In genomic region chr11:98749716-98750115, GRCm38 (mm10) we compare ENCODE assay signal across 11 mouse cellular contexts. TPM values are rescaled to one million over a fixed set of nuclear protein-coding genes. Genes with fewer than 3 reads are reported as not detected.
DNase-seq lines count a peak whose midpoint lies in the region; ATAC-seq and TF ChIP-seq lines count a peak whose summit lies in the region.
"Had no signal": no experiment of that assay in that cellular context is flagged by ENCODE, and none has a peak within 500 bp of the region (broad histone marks: within the 10 kb centered on the region; RNA-seq: fewer than 3 reads in every experiment).

No protein-coding gene starts in this region.

- no peak for TF ChIP-seq CTCF in bone marrow macrophage, adult 2 months (IDR thresholded peaks at IDR 0.05; ENCODE audit: low read depth, low read length)

- peak overlapping the region; percentile 66 for H3K4me2 ChIP-seq in heart, embryonic 12.5 days
- peak overlapping the region; percentile 56 for H3K4me2 ChIP-seq in embryonic facial prominence, embryonic 14.5 days (ENCODE audit: low read depth, low read length)
- H3K4me2 ChIP-seq in kidney, embryonic 16.5 days (replicated peaks; ENCODE audit: low read depth, low read length), result no peak overlapping the region

- no peak for DNase-seq in heart, adult 9 months (ENCODE audit: low spot score in 2 of 2)
- DNase-seq in embryonic facial prominence, embryonic 14.5 days (ENCODE audit: low spot score), result no peak
- peak; percentile 75 for DNase-seq in right cerebral cortex, postnatal 14 days
- no peak for DNase-seq in gastrocnemius, postnatal 25 days
- no peak for DNase-seq in T-cell, adult 2 months (ENCODE audit: low spot score)

- no peak for ATAC-seq in heart, embryonic 12.5 days (ENCODE audit: insufficient number of reproducible peaks, low FRiP score)
- no peak for ATAC-seq in embryonic facial prominence, embryonic 14.5 days (ENCODE audit: low read depth)
- ATAC-seq in kidney, embryonic 16.5 days (ENCODE audit: low FRiP score, low TSS enrichment), result no peak

- peaks cover 13% of the 10 kb centered on the region for H3K36me3 ChIP-seq in heart, embryonic 12.5 days
- peaks cover 13% of the 10 kb centered on the region; the same call in 1 of the 2 replicates for H3K36me3 ChIP-seq in embryonic facial prominence, embryonic 14.5 days (ENCODE audit: control insufficient read depth, insufficient read depth, low read length)
- peaks cover 10% of the 10 kb centered on the region; the same call in 1 of the 2 replicates for H3K36me3 ChIP-seq in kidney, embryonic 16.5 days (ENCODE audit: insufficient read depth, low read length)

- whole genome bisulfite sequencing in heart, embryonic 12.5 days, result 37% methylated on average over 5 of the region's 5 CpGs
- WGBS in embryonic facial prominence, embryonic 14.5 days, result 29% methylated on average over 5 of the region's 5 CpGs
- WGBS in kidney, embryonic 16.5 days, result 46% methylated on average over 5 of the region's 5 CpGs

- no peak for TF ChIP-seq POLR2A in bone marrow macrophage, adult 2 months (IDR thresholded peaks at IDR 0.05; ENCODE audit: borderline replicate concordance, low read depth, low read length)

- no peak overlapping the region for H3K4me3 ChIP-seq in heart, embryonic 12.5 days
- H3K4me3 ChIP-seq in bone marrow macrophage, adult 2 months (ENCODE audit: insufficient read depth, low read length), result no peak overlapping the region
- H3K4me3 ChIP-seq in embryonic facial prominence, embryonic 14.5 days (ENCODE audit: low read depth, low read length), result no peak overlapping the region
- no peak overlapping the region for H3K4me3 ChIP-seq in kidney, embryonic 16.5 days (ENCODE audit: low read length)

- H3K4me1 ChIP-seq in heart, embryonic 12.5 days (replicated peaks), result peaks cover 100% of the 10 kb centered on the region
- H3K4me1 ChIP-seq in bone marrow macrophage, adult 2 months (ENCODE audit: control insufficient read depth, insufficient read depth, low read length), result peaks cover 64% of the 10 kb centered on the region
- peaks cover 71% of the 10 kb centered on the region for H3K4me1 ChIP-seq in embryonic facial prominence, embryonic 14.5 days (ENCODE audit: control insufficient read depth, insufficient read depth, low read length)
- peaks cover 95% of the 10 kb centered on the region for H3K4me1 ChIP-seq in kidney, embryonic 16.5 days (ENCODE audit: insufficient read depth, low read length)

- peak overlapping the region; percentile 95; the same call in 1 of the 2 replicates for H3K27ac ChIP-seq in heart, embryonic 12.5 days (ENCODE audit: poor library complexity, severe bottlenecking)
- H3K27ac ChIP-seq in bone marrow macrophage, adult 2 months (ENCODE audit: insufficient read depth, low read depth, low read length), result peak overlapping the region; percentile 56; the same call in 1 of the 2 replicates
- H3K27ac ChIP-seq in embryonic facial prominence, embryonic 14.5 days (replicated peaks; ENCODE audit: low read depth, low read length), result peak overlapping the region; percentile 92
- H3K27ac ChIP-seq in kidney, embryonic 16.5 days (ENCODE audit: low read length), result peak overlapping the region; percentile 85

- H3K9me3 ChIP-seq in heart, embryonic 12.5 days (replicated peaks), result no peaks in the 10 kb centered on the region
- H3K9me3 ChIP-seq in embryonic facial prominence, embryonic 14.5 days (ENCODE audit: control insufficient read depth, low read length), result no peaks in the 10 kb centered on the region
- no peaks in the 10 kb centered on the region for H3K9me3 ChIP-seq in kidney, embryonic 16.5 days (ENCODE audit: low read length)

- no peaks in the 10 kb centered on the region for H3K27me3 ChIP-seq in heart, embryonic 12.5 days (replicated peaks)
- H3K27me3 ChIP-seq in embryonic facial prominence, embryonic 14.5 days (replicated peaks; ENCODE audit: control insufficient read depth, insufficient read depth, low read length), result no peaks in the 10 kb centered on the region
- H3K27me3 ChIP-seq in kidney, embryonic 16.5 days (ENCODE audit: insufficient read depth, low read length), result no peaks in the 10 kb centered on the region

- peak overlapping the region; percentile 47 for H3K9ac ChIP-seq in heart, embryonic 12.5 days
- peak overlapping the region; percentile 42; the same call in 1 of the 2 replicates for H3K9ac ChIP-seq in embryonic facial prominence, embryonic 14.5 days (ENCODE audit: low read depth, low read length)
- H3K9ac ChIP-seq in kidney, embryonic 16.5 days (replicated peaks; ENCODE audit: low read length), result peak overlapping the region; percentile 10; the same call in 1 of the 2 replicates

RNA-seq across cellular contexts. Expression of gene Thra, which starts 9.3 kb away (rescaled TPM):
- polyA plus RNA-seq in heart, embryonic 12.5 days (2016; fragmentation: Nextera tagmentation; extraction: Ambion mirVana), result 27.0 and 29.8 TPM in 2 replicates
- 20.7 and 23.5 TPM in 2 replicates for polyA plus RNA-seq in bone marrow macrophage, adult 2 months (2012; ENCODE audit: insufficient read depth, insufficient read length, missing spikeins)
- polyA plus RNA-seq in embryonic facial prominence, embryonic 14.5 days (2014; fragmentation: Nextera tagmentation; extraction: Ambion mirVana), result 57.7 and 62.2 TPM in 2 replicates
- 24.4 and 25.9 TPM in 2 replicates for polyA plus RNA-seq in kidney, embryonic 16.5 days (2015; fragmentation: Nextera tagmentation; extraction: Ambion mirVana)
- total RNA-seq in gastrocnemius, postnatal 25 days (2021), result 10 to 100 TPM; 75.4 to 89.1 TPM

RNA-seq across cellular contexts. Expression of gene Med24, which starts 20.5 kb away (rescaled TPM):
- 45.9 and 48.1 TPM in 2 replicates for polyA plus RNA-seq in heart, embryonic 12.5 days (2016; fragmentation: Nextera tagmentation; extraction: Ambion mirVana)
- 26.9 and 32.2 TPM in 2 replicates for polyA plus RNA-seq in bone marrow macrophage, adult 2 months (2012; ENCODE audit: insufficient read depth, insufficient read length, missing spikeins)
- 40.7 and 49.0 TPM in 2 replicates for polyA plus RNA-seq in embryonic facial prominence, embryonic 14.5 days (2014; fragmentation: Nextera tagmentation; extraction: Ambion mirVana)
- polyA plus RNA-seq in kidney, embryonic 16.5 days (2015; fragmentation: Nextera tagmentation; extraction: Ambion mirVana), result 71.4 and 73.9 TPM in 2 replicates
- total RNA-seq in gastrocnemius, postnatal 25 days (2021), result 10 to 100 TPM; 42.7 to 46.9 TPM

RNA-seq across cellular contexts. Expression of gene Nr1d1, which starts 25.4 kb away (rescaled TPM):
- 6.4 TPM in 2 replicates for polyA plus RNA-seq in heart, embryonic 12.5 days (2016; fragmentation: Nextera tagmentation; extraction: Ambion mirVana)
- polyA plus RNA-seq in bone marrow macrophage, adult 2 months (2012; ENCODE audit: insufficient read depth, insufficient read length, missing spikeins), result 7.4 and 8.2 TPM in 2 replicates
- polyA plus RNA-seq in embryonic facial prominence, embryonic 14.5 days (2014; fragmentation: Nextera tagmentation; extraction: Ambion mirVana), result 1.1 and 1.9 TPM in 2 replicates
- 2.2 and 2.4 TPM in 2 replicates for polyA plus RNA-seq in kidney, embryonic 16.5 days (2015; fragmentation: Nextera tagmentation; extraction: Ambion mirVana)
- 100 to 1,000 TPM in 1 of 2 experiments, 10 to 100 TPM in 1; 98.0 to 119 TPM for total RNA-seq in gastrocnemius, postnatal 25 days (2021)

RNA-seq across cellular contexts. Expression of gene Msl1, which starts 45.6 kb away (rescaled TPM):
- 20.3 and 21.4 TPM in 2 replicates for polyA plus RNA-seq in heart, embryonic 12.5 days (2016; fragmentation: Nextera tagmentation; extraction: Ambion mirVana)
- 78.4 and 79.3 TPM in 2 replicates for polyA plus RNA-seq in bone marrow macrophage, adult 2 months (2012; ENCODE audit: insufficient read depth, insufficient read length, missing spikeins)
- polyA plus RNA-seq in embryonic facial prominence, embryonic 14.5 days (2014; fragmentation: Nextera tagmentation; extraction: Ambion mirVana), result 18.1 and 18.5 TPM in 2 replicates
- 23.7 and 24.2 TPM in 2 replicates for polyA plus RNA-seq in kidney, embryonic 16.5 days (2015; fragmentation: Nextera tagmentation; extraction: Ambion mirVana)
- 10 to 100 TPM; 51.3 to 63.6 TPM for total RNA-seq in gastrocnemius, postnatal 25 days (2021)

RNA-seq across cellular contexts. Expression of gene Csf3, which starts 48.7 kb away (rescaled TPM):
- not detected in 2 replicates for polyA plus RNA-seq in heart, embryonic 12.5 days (2016; fragmentation: Nextera tagmentation; extraction: Ambion mirVana)
- polyA plus RNA-seq in bone marrow macrophage, adult 2 months (2012; ENCODE audit: insufficient read depth, insufficient read length, missing spikeins), result not detected in 2 replicates
- not detected in 2 replicates for polyA plus RNA-seq in embryonic facial prominence, embryonic 14.5 days (2014; fragmentation: Nextera tagmentation; extraction: Ambion mirVana)
- 0.11 TPM in 1 of 2 replicates, not detected in the other for polyA plus RNA-seq in kidney, embryonic 16.5 days (2015; fragmentation: Nextera tagmentation; extraction: Ambion mirVana)
- not detected for total RNA-seq in gastrocnemius, postnatal 25 days (2021)
- total RNA-seq: CH12.LX; common myeloid progenitor, adult 5-6 weeks; liver, adult 2 months had no signal
